Mouse (Mus musculus): ENCODE results near the gene Gm7534.
"Not testable (repeated sequence)": the region's sequence is repeated elsewhere in the genome, so short reads cannot be mapped to it uniquely, and the experiment has no call there.

Gm7534 gene

GRCm38 (mm10) chr4:134203340-134203896 lies 614 bp upstream of the Gm7534 start:
- DNase-seq (ENCODE audit: low spot score): no peak

- no peak for DNase-seq (ENCODE audit: low spot score)
These were observed 3.4 kb downstream of the Gm7534 start for GRCm38 (mm10) chr4:134199371-134199770.

GRCm38 (mm10) chr4:134186268-134186667 lies 16.5 kb downstream of the Gm7534 start:
- DNase-seq (ENCODE audit: low spot score): no peak

GRCm38 (mm10) chr4:134185569-134185968 lies 17.2 kb downstream of the Gm7534 start:
- DNase-seq (ENCODE audit: low spot score): no peak

- DNase-seq (ENCODE audit: low spot score): no peak
These were observed 19.1 kb downstream of the Gm7534 start for GRCm38 (mm10) chr4:134183711-134184110.

GRCm38 (mm10) chr4:134181825-134182224 lies 21.0 kb downstream of the Gm7534 start:
- peak; percentile 9 for DNase-seq (ENCODE audit: low spot score)

GRCm38 (mm10) chr4:134181112-134181511 lies 21.7 kb downstream of the Gm7534 start:
- no peak for DNase-seq (ENCODE audit: low spot score)

GRCm38 (mm10) chr4:134172391-134172790 lies 30.4 kb downstream of the Gm7534 start:
- DNase-seq (ENCODE audit: low spot score): no peak

- no peak for DNase-seq (ENCODE audit: low spot score)
These were observed 35.9 kb downstream of the Gm7534 start for GRCm38 (mm10) chr4:134166906-134167305.

- no peak for DNase-seq (ENCODE audit: low spot score)
These were observed 37.0 kb downstream of the Gm7534 start for GRCm38 (mm10) chr4:134165548-134166465.

- DNase-seq (ENCODE audit: low spot score): no peak
These were observed 37.8 kb downstream of the Gm7534 start for GRCm38 (mm10) chr4:134165024-134165423.

- no peak for DNase-seq (ENCODE audit: low spot score)
These were observed 38.2 kb downstream of the Gm7534 start for GRCm38 (mm10) chr4:134164591-134164990.

GRCm38 (mm10) chr4:134160071-134160470 lies 42.7 kb downstream of the Gm7534 start:
- DNase-seq (ENCODE audit: low spot score): not testable (repeated sequence)

- no peak for DNase-seq (ENCODE audit: low spot score)
These were observed 44.0 kb downstream of the Gm7534 start for GRCm38 (mm10) chr4:134158774-134159173.

- no peak for DNase-seq (ENCODE audit: low spot score)
These were observed 45.2 kb downstream of the Gm7534 start for GRCm38 (mm10) chr4:134157558-134157957.

GRCm38 (mm10) chr4:134156744-134157143 lies 46.1 kb downstream of the Gm7534 start:
- no peak for DNase-seq (ENCODE audit: low spot score)

GRCm38 (mm10) chr4:134155961-134156465 lies 46.8 kb downstream of the Gm7534 start:
- DNase-seq (ENCODE audit: low spot score): no peak

GRCm38 (mm10) chr4:134155531-134155930 lies 47.3 kb downstream of the Gm7534 start:
- no peak for DNase-seq (ENCODE audit: low spot score)

GRCm38 (mm10) chr4:134154354-134154753 lies 48.5 kb downstream of the Gm7534 start:
- no peak for DNase-seq (ENCODE audit: low spot score)

- DNase-seq (ENCODE audit: low spot score): no peak
These were observed 49.1 kb downstream of the Gm7534 start for GRCm38 (mm10) chr4:134153656-134154055.

- DNase-seq (ENCODE audit: low spot score): no peak
These were observed 50.7 kb downstream of the Gm7534 start for GRCm38 (mm10) chr4:134152112-134152511.

GRCm38 (mm10) chr4:134149389-134149788 lies 53.4 kb downstream of the Gm7534 start:
- DNase-seq (ENCODE audit: low spot score): no peak

GRCm38 (mm10) chr4:134144297-134144696 lies 58.5 kb downstream of the Gm7534 start:
- not testable (repeated sequence) for DNase-seq (ENCODE audit: low spot score)
